ENCODE assay signal across 31 mouse cellular contexts in the genomic region with DNA sequence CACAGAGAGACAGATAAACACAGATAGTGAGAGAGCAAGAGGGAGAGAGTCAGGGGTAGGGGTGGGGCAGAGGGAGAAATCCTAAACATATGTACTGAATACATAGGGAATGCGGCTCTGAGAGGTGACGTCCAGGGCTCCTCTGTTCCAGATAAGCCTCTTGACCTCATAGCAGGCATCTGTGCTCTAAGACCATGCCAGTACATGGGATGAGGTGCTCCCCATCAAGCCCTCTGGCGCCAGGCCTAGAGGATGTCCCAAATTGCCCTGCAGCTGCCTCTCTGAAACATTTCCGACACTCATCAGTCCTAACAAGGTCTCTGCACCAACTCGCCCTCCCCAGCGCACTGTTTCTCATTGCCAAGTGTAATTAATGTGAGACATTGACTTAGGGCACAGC.
DNase-seq lines count a peak whose midpoint lies in the region; ATAC-seq and TF ChIP-seq lines count a peak whose summit lies in the region.
"Had no signal": no experiment of that assay in that cellular context is flagged by ENCODE, and none has a peak within 500 bp of the region (broad histone marks: within the 10 kb centered on the region; RNA-seq: fewer than 3 reads in every experiment).

No protein-coding gene starts in this region.

- no peak for TF ChIP-seq CTCF in lung, embryonic 14.5 days (IDR thresholded peaks at IDR 0.05; ENCODE audit: low read depth)
- no peak for TF ChIP-seq CTCF in lung, adult 2 months (IDR thresholded peaks at IDR 0.05; ENCODE audit: insufficient read depth, low read length)

- no peak overlapping the region for H3K27ac ChIP-seq in embryonic facial prominence, embryonic 15.5 days (replicated peaks)
- H3K27ac ChIP-seq in embryonic facial prominence, embryonic 10.5 days (replicated peaks) = no peak overlapping the region
- H3K27ac ChIP-seq in lung, embryonic 14.5 days (ENCODE audit: low read depth) = no peak overlapping the region
- H3K27ac ChIP-seq: embryonic facial prominence, embryonic 13.5 days; hindbrain, embryonic 12.5 days; hindbrain, postnatal 0 days; intestine, embryonic 15.5 days; kidney, postnatal 0 days; limb, embryonic 12.5 days; liver, embryonic 15.5 days; neural tube, embryonic 12.5 days; stomach, postnatal 0 days had no signal

- H3K36me3 ChIP-seq in embryonic facial prominence, embryonic 15.5 days = no peaks in the 10 kb centered on the region
- no peaks in the 10 kb centered on the region for H3K36me3 ChIP-seq in embryonic facial prominence, embryonic 10.5 days (replicated peaks)
- H3K36me3 ChIP-seq in lung, embryonic 14.5 days (ENCODE audit: insufficient read depth) = no peaks in the 10 kb centered on the region
- H3K36me3 ChIP-seq: embryonic facial prominence, embryonic 13.5 days; hindbrain, embryonic 12.5 days; intestine, embryonic 15.5 days; limb, embryonic 12.5 days; liver, embryonic 15.5 days; neural tube, embryonic 12.5 days had no signal

- intact Hi-C loops in heart, postnatal 25 days (cut with DNase I) = no loop called here

- H3K4me3 ChIP-seq in embryonic facial prominence, embryonic 15.5 days (replicated peaks) = no peak overlapping the region
- no peak overlapping the region for H3K4me3 ChIP-seq in embryonic facial prominence, embryonic 10.5 days
- H3K4me3 ChIP-seq in lung, embryonic 14.5 days (ENCODE audit: low read depth, low read length) = no peak overlapping the region
- no peak overlapping the region for H3K4me3 ChIP-seq in lung, adult 2 months (replicated peaks; ENCODE audit: extremely low read depth, low read depth, low read length)
- H3K4me3 ChIP-seq: embryonic facial prominence, embryonic 13.5 days; erythroblast, embryonic 14.5 days; hindbrain, embryonic 12.5 days; intestine, embryonic 15.5 days; limb, embryonic 12.5 days; liver, embryonic 15.5 days; neural tube, embryonic 12.5 days had no signal

- H3K27me3 ChIP-seq in embryonic facial prominence, embryonic 15.5 days = no peaks in the 10 kb centered on the region
- no peaks in the 10 kb centered on the region for H3K27me3 ChIP-seq in embryonic facial prominence, embryonic 10.5 days (replicated peaks; ENCODE audit: low read depth, poor library complexity, severe bottlenecking)
- no peaks in the 10 kb centered on the region for H3K27me3 ChIP-seq in lung, embryonic 14.5 days (ENCODE audit: insufficient read depth, low read length)
- H3K27me3 ChIP-seq: CH12.LX; embryonic facial prominence, embryonic 13.5 days; hindbrain, embryonic 12.5 days; intestine, embryonic 15.5 days; liver, embryonic 15.5 days; neural tube, embryonic 12.5 days had no signal

- TF ChIP-seq POLR2A in lung, adult 2 months (IDR thresholded peaks at IDR 0.05; ENCODE audit: borderline replicate concordance, extremely low read depth, low read depth, low read length) = no peak

- WGBS in embryonic facial prominence, embryonic 15.5 days = 54% methylated on average over 6 of the region's 6 CpGs
- WGBS in embryonic facial prominence, embryonic 10.5 days = 87% methylated on average over 6 of the region's 6 CpGs
- 56% methylated on average over 6 of the region's 6 CpGs for WGBS in lung, embryonic 14.5 days
- WGBS in lung, adult 2 months = 71% methylated on average over 6 of the region's 6 CpGs

- H3K4me2 ChIP-seq in embryonic facial prominence, embryonic 15.5 days (replicated peaks) = no peak overlapping the region
- no peak overlapping the region for H3K4me2 ChIP-seq in lung, embryonic 14.5 days
- H3K4me2 ChIP-seq: embryonic facial prominence, embryonic 13.5 days; hindbrain, embryonic 12.5 days; intestine, embryonic 15.5 days; limb, embryonic 12.5 days; liver, embryonic 15.5 days; midbrain, embryonic 11.5 days; neural tube, embryonic 12.5 days had no signal

- H3K9me3 ChIP-seq in embryonic facial prominence, embryonic 15.5 days (replicated peaks) = no peaks in the 10 kb centered on the region
- H3K9me3 ChIP-seq in embryonic facial prominence, embryonic 10.5 days = no peaks in the 10 kb centered on the region
- H3K9me3 ChIP-seq in lung, embryonic 14.5 days (ENCODE audit: low read depth, low read length) = no peaks in the 10 kb centered on the region
- H3K9me3 ChIP-seq: embryonic facial prominence, embryonic 13.5 days; hindbrain, embryonic 12.5 days; intestine, embryonic 15.5 days; limb, embryonic 12.5 days; liver, embryonic 15.5 days; neural tube, embryonic 12.5 days had no signal

- no peak for DNase-seq in embryonic facial prominence, embryonic 10.5 days (ENCODE audit: low spot score)
- peak; percentile 97 for DNase-seq in heart, adult 11 months
- DNase-seq in heart, postnatal 25 days (ENCODE audit: low spot score) = no peak
- no peak for DNase-seq in lung, embryonic 14.5 days
- DNase-seq in lung, adult 2 months = no peak
- peak; percentile 77 for DNase-seq in heart, postnatal 4 days
- DNase-seq: adrenal gland, postnatal 10 days; cerebellum, adult 9-10 months; cerebellum, postnatal 36 days; embryo, embryonic 11 days; kidney, adult 8-10 months; lung, postnatal 36 days; right cerebral cortex, adult 18-20 months; right cerebral cortex, postnatal 4 days; thymus, adult 18-20 months; thymus, postnatal 25 days had no signal

- ATAC-seq in embryonic facial prominence, embryonic 15.5 days (ENCODE audit: insufficient number of reproducible peaks, low FRiP score, low TSS enrichment, low read depth) = 0 out of 2 replicates have a peak, but pooled peaks have one; percentile 15
- peak; percentile 21; the same call in 1 of the 2 replicates for ATAC-seq in lung, embryonic 14.5 days (ENCODE audit: insufficient read depth)
- ATAC-seq in activated CD4-positive, CD25-positive, alpha-beta regulatory T cell, adult 4 months = no peak
- ATAC-seq: hindbrain, postnatal 0 days; intestine, embryonic 15.5 days; midbrain, embryonic 16.5 days had no signal

- no peaks in the 10 kb centered on the region for H3K4me1 ChIP-seq in embryonic facial prominence, embryonic 15.5 days
- H3K4me1 ChIP-seq in embryonic facial prominence, embryonic 10.5 days = no peaks in the 10 kb centered on the region
- 0 out of 2 replicates have a peak, but pooled peaks cover 4% of the 10 kb centered on the region for H3K4me1 ChIP-seq in lung, embryonic 14.5 days (ENCODE audit: insufficient read depth)
- no peaks in the 10 kb centered on the region for H3K4me1 ChIP-seq in lung, adult 2 months (ENCODE audit: control insufficient read depth, insufficient read depth, low read length)
- H3K4me1 ChIP-seq: hindbrain, embryonic 12.5 days; intestine, embryonic 15.5 days; liver, embryonic 15.5 days; neural tube, embryonic 12.5 days had no signal

- no peak overlapping the region for H3K9ac ChIP-seq in embryonic facial prominence, embryonic 15.5 days
- H3K9ac ChIP-seq in lung, embryonic 14.5 days = no peak overlapping the region
- H3K9ac ChIP-seq: embryonic facial prominence, embryonic 13.5 days; hindbrain, embryonic 12.5 days; intestine, embryonic 15.5 days; limb, embryonic 12.5 days; liver, embryonic 15.5 days; neural tube, embryonic 12.5 days had no signal

Comparison
In these comparisons a context has a peak if more than half of its experiments do, and no peak if none do; other contexts are left out.
1. DNase-seq: peak in heart, adult 11 months (single experiment) and heart, postnatal 4 days (single experiment); none in embryonic facial prominence, embryonic 10.5 days (single experiment), heart, postnatal 25 days (single experiment), lung, embryonic 14.5 days (single experiment) and lung, adult 2 months (single experiment).